Mouse (Mus musculus): Measurements from ENCODE around the gene Prickle4. TPM values are rescaled to one million over a fixed set of nuclear protein-coding genes. Genes with fewer than 3 reads are reported as not detected.

Gene Prickle4
- 0.86 TPM for polyA plus RNA-seq (2015; fragmentation: Illumina TruSeq; extraction: RNeasy Lipid Tissue Mini Kit (QIAGEN cat#74804); ENCODE audit: low read depth, low replicate concordance)

GRCm38 (mm10) chr17:47694503-47695336 lies at the start of gene Prickle4:
Gene Prickle4 (minus strand): TSS chr17:47694736.

GRCm38 (mm10) chr17:47736856-47737255 lies 42.3 kb upstream of the Prickle4 start, which contains the start of gene Tfeb:
Gene Tfeb (plus strand): TSS chr17:47737030.

DNA sequence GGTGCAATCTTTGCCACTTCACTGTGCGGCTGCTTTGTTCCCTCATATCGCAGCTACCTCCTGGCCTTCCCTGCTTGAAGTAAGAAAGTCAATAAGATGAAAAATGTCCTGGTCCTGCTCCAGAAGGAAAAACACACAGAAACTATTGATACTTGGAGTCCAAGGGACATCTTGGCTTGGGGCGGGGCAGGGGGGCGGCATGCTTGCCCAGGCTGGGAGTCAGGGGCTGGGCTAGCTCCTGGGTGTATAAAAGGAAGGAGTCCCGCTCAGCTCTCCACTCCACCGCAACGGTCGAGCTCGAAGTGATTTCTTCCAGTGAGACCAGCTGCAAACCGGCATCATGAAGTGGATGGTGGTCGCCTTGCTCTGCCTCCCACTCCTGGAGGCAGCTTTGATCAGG lies 32.0 kb upstream of the Prickle4 start, which contains the start of gene Pgc:
TSS of gene Pgc (plus strand) at position 277 of the 400 bp plus-strand sequence.

DNA sequence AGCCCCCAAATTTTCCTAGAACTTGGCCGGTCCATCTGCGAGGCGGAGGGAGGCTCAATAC lies 264 bp downstream of the Prickle4 start, which contains the start of gene Gm21981:
TSS of gene Gm21981 (minus strand) at position 14 of the 61 bp plus-strand sequence.

GRCm38 (mm10) chr17:47688608-47689575 lies 5.6 kb downstream of the Prickle4 start, which contains the start of gene Frs3:
Gene Frs3 (plus strand): TSS chr17:47689030.

GRCm38 (mm10) chr17:47688344-47688607 lies 6.3 kb downstream of the Prickle4 start, which contains the start of gene Tomm6:
Gene Tomm6 (minus strand): TSS chr17:47688386.

Other genes starting within 250 kb of the Prickle4 start
- 21.7 TPM for gene Taf8, start 192.4 kb downstream of the Prickle4 start, polyA plus RNA-seq (2015; fragmentation: Illumina TruSeq; extraction: RNeasy Lipid Tissue Mini Kit (QIAGEN cat#74804); ENCODE audit: low read depth, low replicate concordance)
- gene Ccnd3, start 189.7 kb downstream of the Prickle4 start, polyA plus RNA-seq (2015; fragmentation: Illumina TruSeq; extraction: RNeasy Lipid Tissue Mini Kit (QIAGEN cat#74804); ENCODE audit: low read depth, low replicate concordance) = 23.5 TPM
- 16.8 TPM for gene Bysl, start 83.2 kb downstream of the Prickle4 start, polyA plus RNA-seq (2015; fragmentation: Illumina TruSeq; extraction: RNeasy Lipid Tissue Mini Kit (QIAGEN cat#74804); ENCODE audit: low read depth, low replicate concordance)
- 24.9 TPM for gene Med20, start 83.2 kb downstream of the Prickle4 start, polyA plus RNA-seq (2015; fragmentation: Illumina TruSeq; extraction: RNeasy Lipid Tissue Mini Kit (QIAGEN cat#74804); ENCODE audit: low read depth, low replicate concordance)
- 3.6 TPM for gene Gm20517, start 83.1 kb downstream of the Prickle4 start, polyA plus RNA-seq (2015; fragmentation: Illumina TruSeq; extraction: RNeasy Lipid Tissue Mini Kit (QIAGEN cat#74804); ENCODE audit: low read depth, low replicate concordance)
- gene Usp49, start 64.0 kb downstream of the Prickle4 start, polyA plus RNA-seq (2015; fragmentation: Illumina TruSeq; extraction: RNeasy Lipid Tissue Mini Kit (QIAGEN cat#74804); ENCODE audit: low read depth, low replicate concordance) = 6.8 TPM
- 192 TPM for gene Tomm6, start 6.3 kb downstream of the Prickle4 start, polyA plus RNA-seq (2015; fragmentation: Illumina TruSeq; extraction: RNeasy Lipid Tissue Mini Kit (QIAGEN cat#74804); ENCODE audit: low read depth, low replicate concordance)
- 27.7 TPM for gene Frs3, start 5.7 kb downstream of the Prickle4 start, polyA plus RNA-seq (2015; fragmentation: Illumina TruSeq; extraction: RNeasy Lipid Tissue Mini Kit (QIAGEN cat#74804); ENCODE audit: low read depth, low replicate concordance)
- gene Gm21981, start 281 bp downstream of the Prickle4 start, polyA plus RNA-seq (2015; fragmentation: Illumina TruSeq; extraction: RNeasy Lipid Tissue Mini Kit (QIAGEN cat#74804); ENCODE audit: low read depth, low replicate concordance) = 6.6 TPM
- gene Pgc, start 32.1 kb upstream of the Prickle4 start, polyA plus RNA-seq (2015; fragmentation: Illumina TruSeq; extraction: RNeasy Lipid Tissue Mini Kit (QIAGEN cat#74804); ENCODE audit: low read depth, low replicate concordance) = not detected
- gene Tfeb, start 42.3 kb upstream of the Prickle4 start, polyA plus RNA-seq (2015; fragmentation: Illumina TruSeq; extraction: RNeasy Lipid Tissue Mini Kit (QIAGEN cat#74804); ENCODE audit: low read depth, low replicate concordance) = 11.9 TPM
- gene Mdfi, start 140.0 kb upstream of the Prickle4 start, polyA plus RNA-seq (2015; fragmentation: Illumina TruSeq; extraction: RNeasy Lipid Tissue Mini Kit (QIAGEN cat#74804); ENCODE audit: low read depth, low replicate concordance) = 1.1 TPM
- gene Foxp4, start 229.9 kb upstream of the Prickle4 start, polyA plus RNA-seq (2015; fragmentation: Illumina TruSeq; extraction: RNeasy Lipid Tissue Mini Kit (QIAGEN cat#74804); ENCODE audit: low read depth, low replicate concordance) = 26.5 TPM